18 mouse cellular contexts compared by ENCODE assay signal in the genomic region with DNA sequence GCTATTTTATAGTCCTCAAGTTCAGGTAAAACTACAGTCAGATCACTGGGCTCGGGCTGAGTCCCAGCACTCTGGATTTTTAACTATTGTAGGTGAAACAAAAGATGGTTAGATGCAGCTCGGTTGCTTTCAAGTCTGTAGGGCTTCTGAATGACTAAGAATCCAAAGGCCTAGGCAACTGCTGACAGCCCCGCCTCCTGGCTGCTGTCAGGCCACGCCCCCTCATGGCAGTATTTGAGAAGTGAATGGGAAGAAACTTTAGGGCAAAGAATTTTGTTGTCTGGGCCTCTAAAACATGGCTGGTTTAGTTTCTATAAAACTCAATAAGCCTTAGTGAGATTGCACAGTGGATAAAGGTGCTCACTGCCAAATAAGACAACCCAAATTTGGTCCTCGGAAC. TPM values are rescaled to one million over a fixed set of nuclear protein-coding genes. Genes with fewer than 3 reads are reported as not detected.
DNase-seq lines count a peak whose midpoint lies in the region; ATAC-seq and TF ChIP-seq lines count a peak whose summit lies in the region.
"Had no signal": no experiment of that assay in that cellular context is flagged by ENCODE, and none has a peak within 500 bp of the region (broad histone marks: within the 10 kb centered on the region; RNA-seq: fewer than 3 reads in every experiment).

No protein-coding gene starts in this region.

- H3K27ac ChIP-seq in hindbrain, embryonic 11.5 days (ENCODE audit: low read depth, low read length) = no peak overlapping the region
- no peak overlapping the region for H3K27ac ChIP-seq in hindbrain, embryonic 10.5 days
- H3K27ac ChIP-seq in ES-Bruce4 (ENCODE audit: insufficient read depth, low read length) = no peak overlapping the region
- H3K27ac ChIP-seq: heart, embryonic 10.5 days; hindbrain, embryonic 14.5 days; intestine, embryonic 15.5 days; kidney, embryonic 15.5 days; macrophage; midbrain, embryonic 12.5 days had no signal

- H3K4me1 ChIP-seq in hindbrain, embryonic 11.5 days (replicated peaks; ENCODE audit: control insufficient read depth, insufficient read depth, low read length) = no peaks in the 10 kb centered on the region
- H3K4me1 ChIP-seq in hindbrain, embryonic 10.5 days (replicated peaks) = 0 out of 2 replicates have a peak, but pooled peaks cover 7% of the 10 kb centered on the region
- no peaks in the 10 kb centered on the region for H3K4me1 ChIP-seq in ES-Bruce4 (ENCODE audit: control insufficient read depth, insufficient read depth, low read length)
- H3K4me1 ChIP-seq: heart, embryonic 10.5 days; intestine, embryonic 15.5 days; kidney, embryonic 15.5 days; midbrain, embryonic 12.5 days had no signal

- no peaks in the 10 kb centered on the region for H3K36me3 ChIP-seq in hindbrain, embryonic 11.5 days (ENCODE audit: control insufficient read depth, insufficient read depth, low read length)
- H3K36me3 ChIP-seq in hindbrain, embryonic 10.5 days = peaks cover 11% of the 10 kb centered on the region; the same call in 1 of the 2 replicates
- no peaks in the 10 kb centered on the region for H3K36me3 ChIP-seq in ES-Bruce4 (ENCODE audit: control insufficient read depth, insufficient read depth, low read length, poor library complexity, severe bottlenecking)
- H3K36me3 ChIP-seq: heart, embryonic 10.5 days; intestine, embryonic 15.5 days; kidney, embryonic 15.5 days; midbrain, embryonic 12.5 days had no signal

- no peaks in the 10 kb centered on the region for H3K27me3 ChIP-seq in hindbrain, embryonic 11.5 days (ENCODE audit: control insufficient read depth, insufficient read depth, low read length)
- no peaks in the 10 kb centered on the region for H3K27me3 ChIP-seq in hindbrain, embryonic 10.5 days (ENCODE audit: insufficient read depth, poor library complexity, severe bottlenecking)
- H3K27me3 ChIP-seq in ES-Bruce4 (ENCODE audit: control insufficient read depth, insufficient read depth, low read length, poor library complexity, severe bottlenecking) = no peaks in the 10 kb centered on the region
- H3K27me3 ChIP-seq: intestine, embryonic 15.5 days; kidney, embryonic 15.5 days; midbrain, embryonic 12.5 days had no signal

- H3K9me3 ChIP-seq in hindbrain, embryonic 11.5 days (ENCODE audit: control insufficient read depth, low read length) = no peaks in the 10 kb centered on the region
- no peaks in the 10 kb centered on the region; the same call in 1 of the 2 replicates for H3K9me3 ChIP-seq in hindbrain, embryonic 10.5 days
- H3K9me3 ChIP-seq in ES-Bruce4 (replicated peaks; ENCODE audit: control insufficient read depth, insufficient read depth, low read length, poor library complexity, severe bottlenecking) = no peaks in the 10 kb centered on the region
- H3K9me3 ChIP-seq: heart, embryonic 10.5 days; intestine, embryonic 15.5 days; kidney, embryonic 15.5 days; midbrain, embryonic 12.5 days had no signal

- 37% methylated on average over 5 of the region's 5 CpGs for WGBS in hindbrain, embryonic 11.5 days
- 36% methylated on average over 5 of the region's 5 CpGs for WGBS in hindbrain, embryonic 10.5 days

- TF ChIP-seq POLR2A in ES-Bruce4 (IDR thresholded peaks at IDR 0.05; ENCODE audit: insufficient read depth, low read length) = no peak

- no peak for TF ChIP-seq EP300 in ES-Bruce4 (IDR thresholded peaks at IDR 0.05; ENCODE audit: insufficient read depth, low read depth, low read length)

- no peak for TF ChIP-seq CTCF in ES-Bruce4 (IDR thresholded peaks at IDR 0.05; ENCODE audit: low read depth, low read length)

- no peak overlapping the region for H3K4me3 ChIP-seq in hindbrain, embryonic 11.5 days (ENCODE audit: low read depth, low read length)
- H3K4me3 ChIP-seq in hindbrain, embryonic 10.5 days = no peak overlapping the region
- H3K4me3 ChIP-seq in ES-Bruce4 (ENCODE audit: low read depth, low read length) = peak overlapping the region; percentile 14; the same call in 1 of the 2 replicates
- H3K4me3 ChIP-seq: heart, embryonic 10.5 days; intestine, embryonic 15.5 days; kidney, embryonic 15.5 days; midbrain, embryonic 12.5 days had no signal

- H3K9ac ChIP-seq in hindbrain, embryonic 11.5 days (ENCODE audit: low read depth, low read length) = no peak overlapping the region
- H3K9ac ChIP-seq in ES-Bruce4 (ENCODE audit: low read depth, poor library complexity, severe bottlenecking) = no peak overlapping the region
- H3K9ac ChIP-seq: hindbrain, embryonic 14.5 days; intestine, embryonic 15.5 days; kidney, embryonic 15.5 days; midbrain, embryonic 12.5 days had no signal

- peak; percentile 30 for DNase-seq in hindbrain, embryonic 11.5 days (ENCODE audit: low spot score)
- no peak for DNase-seq in hindbrain, embryonic 10.5 days (ENCODE audit: low spot score)
- DNase-seq in 416B (ENCODE audit: low read depth) = peak; percentile 32
- peak; percentile 15 for DNase-seq in embryo, embryonic 10.5 days (ENCODE audit: low spot score)
- DNase-seq in right cerebral cortex, postnatal 14 days = no peak
- no peak for DNase-seq in urinary bladder, postnatal 14 days (ENCODE audit: low spot score)
- DNase-seq: cerebellum, postnatal 10 days; gastrocnemius, postnatal 10 days; lung, adult 2 months; right cerebral cortex, postnatal 4 days had no signal

- H3K4me2 ChIP-seq in hindbrain, embryonic 11.5 days (replicated peaks; ENCODE audit: low read depth, low read length) = no peak overlapping the region
- H3K4me2 ChIP-seq: hindbrain, embryonic 14.5 days; intestine, embryonic 15.5 days; kidney, embryonic 15.5 days; midbrain, embryonic 12.5 days had no signal

- no peak for ATAC-seq in hindbrain, embryonic 11.5 days (ENCODE audit: low FRiP score)
- ATAC-seq: CD4-positive, CD25-positive, alpha-beta regulatory T cell, adult 4 months; intestine, embryonic 15.5 days had no signal

RNA-seq across cellular contexts. Expression of a gene that starts 36.5 kb away (rescaled TPM):
- 8.6 and 8.7 TPM in 2 replicates for polyA plus RNA-seq in hindbrain, embryonic 11.5 days (2014; fragmentation: Nextera tagmentation; extraction: Ambion mirVana)
- polyA plus RNA-seq in hindbrain, embryonic 10.5 days (2016; fragmentation: Nextera tagmentation; extraction: Ambion mirVana) = 6.4 and 8.8 TPM in 2 replicates
- 6.9 and 8.6 TPM in 2 replicates for polyA plus RNA-seq in ES-Bruce4 (2011; ENCODE audit: insufficient read depth, insufficient read length, low read depth, missing spikeins)

RNA-seq across cellular contexts. Expression of a gene that starts 47.4 kb away (rescaled TPM):
- 0.63 and 0.90 TPM in 2 replicates for polyA plus RNA-seq in hindbrain, embryonic 11.5 days (2014; fragmentation: Nextera tagmentation; extraction: Ambion mirVana)
- polyA plus RNA-seq in hindbrain, embryonic 10.5 days (2016; fragmentation: Nextera tagmentation; extraction: Ambion mirVana) = 0.16 and 0.30 TPM in 2 replicates
- polyA plus RNA-seq in ES-Bruce4 (2011; ENCODE audit: insufficient read depth, insufficient read length, low read depth, missing spikeins) = 0.53 and 0.73 TPM in 2 replicates
- polyA plus RNA-seq: CD4-positive, CD25-positive, alpha-beta regulatory T cell, adult 4 months; macrophage had no signal

Comparison
In these comparisons a context has a peak if more than half of its experiments do, and no peak if none do; other contexts are left out.
1. DNase-seq: peak in hindbrain, embryonic 11.5 days (single experiment), 416B (single experiment) and embryo, embryonic 10.5 days (single experiment); none in hindbrain, embryonic 10.5 days (single experiment), right cerebral cortex, postnatal 14 days (single experiment) and urinary bladder, postnatal 14 days (single experiment).